Mouse (Mus musculus) hindbrain, embryonic 10.5 days (tissue): Measurements from ENCODE around the gene Phf7. TPM values are rescaled to one million over a fixed set of nuclear protein-coding genes. Genes with fewer than 3 reads are reported as not detected.

Experiments used
- DNase-seq: peaks from one replicate; pipeline ENCODE4 v3.0.0-alpha.2; 2017; ENCODE audit warnings: low spot score
- H3K27ac ChIP-seq: fragments of 300-500 bp; sonication (generic); 2 replicates; pipeline ENCODE4 v1.5.1; 2016; ENCODE audit warnings: mild to moderate bottlenecking, moderate library complexity
- H3K27me3 ChIP-seq: fragments of 300-500 bp; sonication (generic); 2 replicates; pipeline ENCODE4 v1.6.1; 2016; ENCODE audit warnings: mild to moderate bottlenecking; ENCODE audit not compliant: poor library complexity, insufficient read depth, severe bottlenecking
- H3K36me3 ChIP-seq: fragments of 300-500 bp; sonication (generic); 2 replicates; pipeline ENCODE4 v1.6.1; 2016; ENCODE audit warnings: mild to moderate bottlenecking, moderate library complexity
- H3K4me1 ChIP-seq: fragments of 300-500 bp; sonication (generic); replicated peaks from 2 replicates; pipeline ENCODE4 v1.6.1; 2016; ENCODE audit warnings: mild to moderate bottlenecking
- H3K4me3 ChIP-seq: fragments of 300-500 bp; sonication (generic); 2 replicates; pipeline ENCODE4 v1.5.1; 2016; ENCODE audit warnings: mild to moderate bottlenecking, moderate library complexity
- H3K9me3 ChIP-seq: fragments of 300-500 bp; sonication (generic); 2 replicates; pipeline ENCODE4 v1.6.1; 2016; ENCODE audit warnings: mild to moderate bottlenecking, moderate library complexity
- WGBS: fragments of 180-500 bp; shearing (Covaris S2); methylation state at CpG from one replicate; pipeline ENCODE4 v1.1.7; 2016; 5-methylcytosine and 5-hydroxymethylcytosine counted together
- polyA plus RNA-seq: library from polyadenylated mRNA; unstranded; fragments of >200 nt; fragmentation: Nextera tagmentation; extraction: Ambion mirVana; gene quantifications from 2 replicates; pipeline ENCODE4 v1.2.1, GENCODE M21; 2016

Phf7 gene
- polyA plus RNA-seq = 12.7 and 13.1 TPM in 2 replicates

DNA sequence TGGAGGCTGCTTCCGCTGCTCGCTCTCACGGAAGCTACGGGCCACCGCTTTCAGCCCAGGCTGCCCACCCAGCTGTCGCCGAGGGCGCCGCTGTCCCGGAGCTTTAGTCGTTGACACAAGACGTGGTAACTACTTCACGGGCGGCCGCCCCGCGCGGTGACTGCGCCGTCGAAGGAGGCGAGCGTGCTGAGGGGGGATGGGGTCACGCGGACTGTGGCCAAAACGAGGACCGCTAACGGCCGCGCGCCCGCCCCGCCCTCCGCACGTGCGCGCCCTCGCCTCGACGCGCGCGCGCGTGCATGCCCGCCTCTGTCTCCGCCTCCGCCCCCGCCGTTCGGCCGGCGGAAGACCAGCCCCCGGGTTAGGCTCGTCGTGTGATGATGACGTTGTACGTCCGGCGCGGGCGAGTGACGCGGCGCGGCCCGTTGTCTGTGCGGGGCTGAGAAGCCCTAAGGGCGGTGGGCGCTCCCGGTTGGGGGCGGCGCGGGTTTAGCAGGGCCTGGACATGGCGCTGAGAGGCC, at the start of gene Phf7, which contains the start of gene Bap1:
Phf7 (minus strand) TSS at position 234 of the 521 bp plus-strand sequence.
Bap1 (plus strand) TSS at position 367 of the 521 bp plus-strand sequence.
- Histone ChIP-seq H3K27me3 (no peaks in the 10 kb centered on the region), H3K36me3 (peaks cover 37% of the 10 kb centered on the region), H3K27ac (peak within 1 kb of the TSS; percentile 97), H3K9me3 (no peaks in the 10 kb centered on the region), H3K4me3 (peak within 1 kb of the TSS; percentile 78), H3K4me1 (peaks cover 19% of the 10 kb centered on the region)
- DNase-seq = peak; percentile 97
- under 1% methylated on average over 75 of the region's 75 CpGs for WGBS

DNA sequence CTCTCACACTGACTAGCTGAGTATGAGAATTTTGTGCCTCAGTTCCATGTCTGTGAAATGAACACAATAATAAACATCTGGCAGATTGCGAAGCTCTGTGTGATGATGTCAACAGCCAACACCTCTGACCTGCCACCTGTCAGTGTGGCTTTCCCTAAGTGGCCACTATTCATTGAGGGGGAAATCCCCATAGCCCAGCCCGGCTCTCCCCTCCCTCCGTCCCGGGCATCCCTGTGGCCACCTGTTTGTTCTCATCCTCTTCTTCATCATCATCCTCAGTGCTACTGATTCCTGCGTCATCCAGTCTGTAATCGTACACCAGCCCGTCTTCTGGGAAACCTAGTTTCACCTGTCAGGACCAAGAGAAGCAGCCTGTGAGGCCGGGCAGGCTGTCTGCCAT, 34.6 kb upstream of the Phf7 start:
- no peak overlapping the region for H3K27ac ChIP-seq
- 87% methylated on average over 8 of the region's 8 CpGs for WGBS
- H3K9me3 ChIP-seq = no peaks in the 10 kb centered on the region
- H3K27me3 ChIP-seq = no peaks in the 10 kb centered on the region
- no peaks in the 10 kb centered on the region for H3K36me3 ChIP-seq
- H3K4me3 ChIP-seq = no peak overlapping the region
- no peaks in the 10 kb centered on the region for H3K4me1 ChIP-seq
- no peak for DNase-seq

DNA sequence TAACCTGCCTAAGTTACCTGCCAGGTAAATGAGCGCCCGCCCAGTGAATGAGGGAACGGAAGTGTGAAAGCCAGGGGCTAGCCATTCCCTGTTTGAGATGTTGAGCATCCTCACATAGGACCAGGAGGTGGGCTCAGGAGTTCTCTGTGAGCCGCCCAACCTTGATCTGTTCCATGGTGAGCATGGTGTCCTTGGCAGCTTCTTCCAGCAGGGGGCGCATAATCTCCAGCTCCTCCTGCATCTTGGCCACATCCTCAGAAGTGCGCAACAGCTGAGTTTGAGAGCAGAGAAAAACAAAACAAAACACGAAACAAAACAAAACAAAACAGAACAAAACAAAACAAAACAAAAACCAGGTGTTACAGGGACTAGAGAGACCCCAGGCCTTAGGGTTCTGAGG, 21.0 kb upstream of the Phf7 start:
- Histone ChIP-seq H3K36me3 (no peaks in the 10 kb centered on the region), H3K9me3 (no peaks in the 10 kb centered on the region), H3K4me1 (peaks cover 31% of the 10 kb centered on the region), H3K27ac (no peak overlapping the region), H3K27me3 (peaks cover 8% of the 10 kb centered on the region), H3K4me3 (no peak overlapping the region)
- WGBS = 25% methylated on average over 7 of the region's 7 CpGs
- peak; percentile 81 for DNase-seq

DNA sequence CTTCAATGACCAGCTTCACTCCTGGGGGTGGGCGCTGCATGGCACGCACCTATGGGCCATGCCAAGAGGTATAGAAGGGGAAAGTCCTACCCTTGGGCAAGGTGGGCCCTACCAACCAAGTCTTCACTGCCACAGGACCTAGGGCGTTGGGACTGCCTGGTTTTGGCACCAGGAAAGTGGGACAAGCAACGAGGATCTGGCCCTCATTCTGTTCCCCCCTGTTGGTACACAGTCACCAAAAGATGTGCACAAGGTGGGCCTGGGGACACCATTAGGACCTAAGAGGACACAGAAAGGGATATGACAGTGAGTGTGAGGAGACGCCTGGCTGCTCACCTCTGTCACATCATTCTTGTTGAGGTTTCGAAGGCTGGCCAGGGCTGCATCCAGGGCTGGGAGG, 20.0 kb upstream of the Phf7 start:
- peaks cover 31% of the 10 kb centered on the region for H3K4me1 ChIP-seq
- DNase-seq = no peak
- H3K9me3 ChIP-seq = no peaks in the 10 kb centered on the region
- peaks cover 8% of the 10 kb centered on the region for H3K27me3 ChIP-seq
- 95% methylated on average over 6 of the region's 6 CpGs for WGBS
- H3K36me3 ChIP-seq = no peaks in the 10 kb centered on the region
- H3K27ac ChIP-seq = no peak overlapping the region
- H3K4me3 ChIP-seq = no peak overlapping the region

DNA sequence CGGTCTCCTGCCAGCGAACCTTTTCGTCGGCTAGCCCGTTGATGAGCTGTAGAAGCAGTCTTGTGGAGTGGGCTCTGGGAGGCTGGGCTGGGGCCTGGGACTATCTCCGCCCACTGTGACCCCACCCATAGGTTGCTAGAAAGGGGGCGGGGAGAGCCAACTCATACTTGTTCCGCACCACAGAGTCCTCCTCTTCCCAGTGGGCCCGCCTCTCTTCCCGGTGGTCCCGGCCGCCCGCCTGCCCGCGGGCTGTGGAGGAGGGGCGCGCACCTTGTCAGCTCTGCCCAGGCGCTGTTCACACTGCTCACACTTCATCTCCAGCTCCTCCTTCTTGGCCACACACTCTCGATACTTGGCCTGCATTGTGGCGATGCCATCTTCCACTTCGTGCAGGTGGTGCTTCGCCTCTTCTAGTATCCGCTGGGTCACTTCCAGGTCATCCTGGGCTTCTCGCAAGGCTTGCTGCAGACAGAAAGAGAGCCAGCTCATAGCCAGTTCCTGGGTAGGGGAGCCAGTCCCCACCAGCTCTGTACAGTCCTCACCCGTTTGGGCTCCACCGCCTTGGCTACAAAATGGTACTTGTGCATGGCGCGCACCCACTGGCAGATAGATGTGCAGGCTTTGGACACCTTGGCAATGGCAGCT, 18.5 kb upstream of the Phf7 start:
- Histone ChIP-seq H3K27me3 (peaks cover 8% of the 10 kb centered on the region), H3K4me3 (peak overlapping the region; percentile 42), H3K9me3 (no peaks in the 10 kb centered on the region), H3K27ac (peak overlapping the region; percentile 80), H3K4me1 (peaks cover 31% of the 10 kb centered on the region), H3K36me3 (no peaks in the 10 kb centered on the region)
- DNase-seq = peak; percentile 81
- 16% methylated on average over 28 of the region's 28 CpGs for WGBS

DNA sequence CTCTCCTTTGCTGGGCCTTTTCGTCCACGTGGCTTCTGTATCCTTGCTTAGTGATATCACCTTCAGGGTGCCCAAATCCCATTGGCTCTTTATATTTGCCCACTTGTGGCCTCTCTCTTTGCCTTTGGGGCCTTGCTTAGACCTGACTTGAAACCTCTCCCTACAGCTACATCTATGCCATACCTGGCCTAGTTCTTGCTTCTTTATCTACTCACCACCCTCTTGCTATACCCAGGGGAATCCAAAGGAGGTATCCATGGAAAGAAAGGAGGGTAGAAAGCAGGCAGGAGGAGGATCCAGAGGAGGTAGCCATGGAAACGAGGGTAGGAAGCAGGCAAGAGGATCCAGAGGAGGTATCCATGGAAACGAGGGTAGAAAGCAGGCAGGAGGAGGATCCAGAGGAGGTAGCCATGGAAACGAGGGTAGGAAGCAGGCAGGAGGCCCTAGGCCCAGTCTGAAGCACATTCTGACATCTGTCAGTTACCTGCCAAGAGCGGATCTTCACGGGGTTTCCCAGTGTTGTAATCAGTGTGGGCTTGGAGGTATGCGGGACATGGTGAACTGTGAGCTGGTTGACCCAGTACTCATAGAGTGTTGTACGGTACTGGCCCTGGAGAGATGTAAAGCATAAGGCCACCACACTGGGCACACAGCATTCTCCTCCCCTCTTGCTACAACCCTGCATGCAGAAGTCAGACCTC, 17.3 kb upstream of the Phf7 start:
- WGBS = 43% methylated on average over 9 of the region's 9 CpGs

DNA sequence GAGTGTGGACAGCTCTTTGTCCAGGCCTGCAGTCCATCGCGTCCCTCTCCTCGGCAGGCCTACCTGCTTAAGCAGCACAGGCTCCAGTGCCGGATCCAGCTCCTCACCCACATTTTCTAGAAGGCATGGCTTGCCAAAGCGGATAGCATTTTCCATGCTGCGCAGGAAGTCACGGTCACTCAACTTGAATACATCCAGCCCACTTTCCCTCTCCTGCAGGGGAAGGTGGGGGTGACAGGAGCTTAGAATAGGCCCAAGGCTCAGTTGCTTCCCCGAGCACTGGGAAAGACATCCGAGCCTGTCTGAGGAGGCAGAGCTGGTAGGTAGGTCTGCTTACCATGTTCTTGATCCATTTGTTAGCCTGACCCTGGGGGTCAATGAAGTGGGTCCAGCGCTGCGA, 16.5 kb upstream of the Phf7 start:
- Histone ChIP-seq H3K27me3 (peaks cover 8% of the 10 kb centered on the region), H3K4me1 (peaks cover 31% of the 10 kb centered on the region), H3K9me3 (no peaks in the 10 kb centered on the region), H3K27ac (peak overlapping the region; percentile 80), H3K36me3 (peaks cover 14% of the 10 kb centered on the region), H3K4me3 (no peak overlapping the region)
- 80% methylated on average over 11 of the region's 11 CpGs for WGBS
- no peak for DNase-seq

More for the DNA sequence above, 17.3 kb upstream of the Phf7 start:
- Histone ChIP-seq H3K4me1 (peaks cover 31% of the 10 kb centered on the region), H3K27ac (peak overlapping the region; percentile 80), H3K27me3 (peaks cover 8% of the 10 kb centered on the region), H3K4me3 (peak overlapping the region; percentile 42), H3K9me3 (no peaks in the 10 kb centered on the region), H3K36me3 (peaks cover 6% of the 10 kb centered on the region)
- DNase-seq = peak; percentile 47

DNA sequence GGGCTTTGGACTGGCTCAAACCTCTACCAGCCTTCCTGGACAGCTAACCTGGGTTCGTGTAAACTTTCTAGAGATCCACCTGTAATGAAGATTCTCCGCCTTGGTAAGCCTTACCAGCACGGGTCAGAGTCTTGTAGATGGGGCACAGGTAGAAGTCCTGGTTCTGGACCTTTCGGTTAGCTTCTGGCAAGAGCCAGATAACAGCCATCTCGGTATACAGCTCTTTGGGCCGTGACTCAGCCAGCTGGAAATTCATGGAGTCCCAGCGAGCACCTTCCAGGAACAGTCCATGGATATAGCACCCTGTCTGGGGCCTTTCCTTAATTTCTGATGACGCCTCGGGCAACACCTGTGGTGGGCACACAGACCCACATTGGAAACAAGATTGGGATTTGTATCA, 9.8 kb upstream of the Phf7 start:
- H3K4me3 ChIP-seq = no peak overlapping the region
- 94% methylated on average over 9 of the region's 9 CpGs for WGBS
- H3K9me3 ChIP-seq = no peaks in the 10 kb centered on the region
- H3K27ac ChIP-seq = no peak overlapping the region
- H3K4me1 ChIP-seq = no peaks in the 10 kb centered on the region
- no peaks in the 10 kb centered on the region for H3K27me3 ChIP-seq
- peaks cover 81% of the 10 kb centered on the region for H3K36me3 ChIP-seq
- DNase-seq = no peak

DNA sequence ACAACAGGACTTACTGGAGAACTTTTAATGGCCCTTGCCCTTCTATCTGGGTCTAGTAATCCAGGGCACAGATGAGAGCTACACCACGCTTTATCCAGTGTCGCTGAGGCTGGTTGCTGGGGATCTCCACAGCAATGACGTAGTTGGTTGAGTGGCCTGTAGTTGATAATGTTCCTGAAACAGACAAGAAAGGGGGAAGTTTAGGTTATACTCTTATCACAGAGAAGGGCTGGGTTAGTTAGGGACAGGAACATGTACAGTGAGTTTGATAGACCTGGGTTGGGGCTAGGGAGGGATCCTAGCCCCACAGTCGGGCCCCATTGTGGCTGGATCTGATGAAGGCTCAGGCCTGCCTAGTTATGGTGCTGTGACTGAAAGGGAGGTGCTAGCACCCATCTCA, 9.3 kb upstream of the Phf7 start:
- H3K4me3 ChIP-seq = no peak overlapping the region

DNA sequence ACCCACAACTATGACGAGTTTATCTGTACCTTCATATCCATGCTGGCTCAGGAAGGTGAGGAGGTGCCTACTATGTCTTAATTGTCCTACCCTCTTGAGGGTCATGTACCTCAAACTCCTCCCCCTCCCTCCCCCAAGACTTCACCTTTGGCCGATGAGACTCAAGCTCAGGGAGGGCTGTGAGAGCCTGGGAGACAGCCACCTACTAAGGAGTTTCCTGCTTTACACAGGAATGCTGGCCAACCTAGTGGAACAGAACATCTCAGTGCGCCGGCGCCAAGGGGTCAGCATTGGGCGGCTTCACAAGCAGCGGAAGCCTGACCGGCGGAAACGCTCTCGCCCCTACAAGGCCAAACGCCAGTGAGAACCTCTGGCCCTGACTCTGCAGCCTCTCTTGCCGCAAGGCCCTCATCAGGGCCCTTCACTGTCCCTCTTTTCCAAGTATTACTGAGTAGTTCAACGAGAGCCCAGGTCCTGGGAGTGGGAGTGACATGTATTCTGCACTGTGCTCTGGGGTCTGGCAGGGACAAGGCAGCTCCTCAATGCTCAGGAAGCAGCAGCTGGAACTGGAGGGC, 7.4 kb upstream of the Phf7 start:
- Histone ChIP-seq H3K4me1 (no peaks in the 10 kb centered on the region), H3K4me3 (no peak overlapping the region), H3K36me3 (peaks cover 100% of the 10 kb centered on the region), H3K27ac (no peak overlapping the region), H3K9me3 (no peaks in the 10 kb centered on the region), H3K27me3 (no peaks in the 10 kb centered on the region)
- DNase-seq = no peak
- 94% methylated on average over 14 of the region's 14 CpGs for WGBS

More for the DNA sequence above, 9.3 kb upstream of the Phf7 start:
- 95% methylated on average over 4 of the region's 4 CpGs for WGBS
- no peak for DNase-seq
- H3K27me3 ChIP-seq = no peaks in the 10 kb centered on the region
- H3K36me3 ChIP-seq = peaks cover 86% of the 10 kb centered on the region
- H3K9me3 ChIP-seq = no peaks in the 10 kb centered on the region
- no peaks in the 10 kb centered on the region for H3K4me1 ChIP-seq
- no peak overlapping the region for H3K27ac ChIP-seq

DNA sequence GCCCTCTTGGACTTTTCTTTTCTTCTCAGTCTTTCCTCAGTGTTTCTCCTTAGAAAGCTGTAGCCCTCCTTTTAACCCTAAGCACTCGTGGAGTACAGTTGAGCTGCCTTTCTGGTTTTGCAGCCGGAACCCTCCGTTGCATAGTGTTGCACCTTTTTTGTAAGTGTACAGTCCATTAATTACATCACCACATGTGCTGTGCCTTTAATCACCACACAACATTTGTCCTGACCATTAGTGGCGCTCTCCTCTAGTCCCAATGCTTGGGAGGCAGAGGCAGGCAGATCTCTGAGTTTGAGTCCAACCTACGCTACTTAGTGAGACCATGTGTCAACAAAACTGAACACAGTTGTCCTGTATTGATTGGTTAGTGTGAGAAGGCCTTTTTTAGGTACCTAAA, 974 bp upstream of the Phf7 start:
- Histone ChIP-seq H3K27me3 (no peaks in the 10 kb centered on the region), H3K4me3 (peak overlapping the region; percentile 78), H3K4me1 (peaks cover 19% of the 10 kb centered on the region), H3K27ac (peak overlapping the region; percentile 97), H3K36me3 (peaks cover 46% of the 10 kb centered on the region), H3K9me3 (no peaks in the 10 kb centered on the region)
- WGBS = 86% methylated on average over 5 of the region's 5 CpGs
- DNase-seq = no peak

DNA sequence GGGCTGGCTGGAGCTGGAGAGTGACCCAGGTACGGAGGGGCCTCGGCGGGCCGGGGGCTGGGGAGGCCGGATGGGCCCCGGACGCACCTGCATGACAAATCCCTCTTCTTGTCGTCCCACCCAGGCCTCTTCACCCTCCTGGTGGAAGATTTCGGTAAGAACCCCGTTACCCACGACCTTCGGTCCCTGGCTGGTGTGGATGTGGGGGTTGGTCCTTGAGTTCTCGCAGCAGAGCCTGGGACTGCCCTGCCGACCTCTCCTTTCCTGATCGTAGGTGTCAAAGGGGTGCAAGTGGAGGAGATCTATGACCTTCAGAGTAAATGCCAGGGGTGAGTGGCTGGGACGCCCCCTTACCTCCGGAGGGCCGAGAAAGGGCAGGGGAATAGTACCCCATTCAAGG, 509 bp upstream of the Phf7 start:
- Histone ChIP-seq H3K36me3 (peaks cover 41% of the 10 kb centered on the region), H3K4me1 (peaks cover 19% of the 10 kb centered on the region), H3K27me3 (no peaks in the 10 kb centered on the region), H3K9me3 (no peaks in the 10 kb centered on the region), H3K27ac (peak overlapping the region; percentile 97), H3K4me3 (peak overlapping the region; percentile 78)
- WGBS = under 1% methylated on average over 18 of the region's 18 CpGs
- DNase-seq = no peak
